Mouse (Mus musculus) cerebellum, adult 2 months (tissue): ENCODE measurements around the gene Gpc6.

Experiments used
- CTCF ChIP-seq: fragments of 200-500 bp; IDR thresholded peaks from 2 replicates; pipeline ENCODE4 v1.5.1; 2011; ENCODE audit warnings: low read depth, mild to moderate bottlenecking, control low read depth, low read length, moderate library complexity, borderline replicate concordance; ENCODE audit not compliant: insufficient read depth
- POLR2A ChIP-seq: fragments of 200-500 bp; IDR thresholded peaks from 2 replicates; pipeline ENCODE4 v1.6.1; 2011; ENCODE audit warnings: low read length, control low read depth, borderline replicate concordance; ENCODE audit not compliant: insufficient read depth

GRCm38 (mm10) chr14:117708817-117709216 is 783.7 kb downstream of the Gpc6 start:
- TF ChIP-seq CTCF (no peak), POLR2A (no peak)
